In the genomic region with DNA sequence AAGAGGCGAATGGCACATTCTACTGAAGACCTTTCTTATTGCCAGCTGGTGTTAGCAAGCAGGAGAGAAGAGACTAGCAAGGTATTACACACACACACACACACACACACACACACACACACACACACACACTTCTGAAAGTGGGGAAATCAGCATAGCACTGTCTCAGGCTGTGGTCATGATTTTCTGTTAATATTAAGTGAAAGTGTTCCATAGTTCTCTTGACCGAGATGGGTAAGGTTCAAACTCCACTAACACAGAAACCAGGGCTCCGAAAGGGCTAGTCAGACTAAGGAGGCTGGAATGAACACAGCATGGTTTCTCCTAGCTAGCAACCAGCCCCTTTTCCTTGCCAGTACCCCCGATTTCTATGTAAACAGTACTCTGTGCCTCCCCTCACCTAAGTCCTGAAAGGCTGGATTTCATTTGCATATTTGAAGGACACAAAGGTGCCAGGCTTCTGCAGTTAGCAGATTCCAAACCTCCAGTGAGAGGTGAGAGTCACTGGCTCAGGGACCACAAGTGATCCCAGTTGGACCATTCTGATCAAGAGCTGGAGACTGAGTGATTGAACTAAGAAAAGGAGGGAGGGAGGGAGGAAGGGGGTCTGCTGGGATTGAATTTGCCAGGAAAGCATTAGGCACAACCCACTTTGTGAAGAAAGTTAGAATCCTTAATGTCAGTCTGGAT, we compare ENCODE assay signal across 17 mouse cellular contexts.
DNase-seq lines count a peak whose midpoint lies in the region; ATAC-seq and TF ChIP-seq lines count a peak whose summit lies in the region.
"Had no signal": no experiment of that assay in that cellular context is flagged by ENCODE, and none has a peak within 500 bp of the region (broad histone marks: within the 10 kb centered on the region; RNA-seq: fewer than 3 reads in every experiment).

No protein-coding gene starts in this region.

- no peak for ATAC-seq in midbrain, embryonic 11.5 days (ENCODE audit: low FRiP score)
- ATAC-seq in kidney, postnatal 0 days (replicated peaks; ENCODE audit: low FRiP score, low read depth): peak; percentile 89
- peak; percentile 66; the same call in 1 of the 2 replicates for ATAC-seq in liver, embryonic 13.5 days (ENCODE audit: low read depth)
- no peak for ATAC-seq in megakaryocyte-erythroid progenitor cell, adult 5-6 weeks (replicated peaks; ENCODE audit: low FRiP score, low TSS enrichment, poor library complexity, severe bottlenecking)

- no peak overlapping the region for H3K27ac ChIP-seq in midbrain, embryonic 11.5 days (ENCODE audit: low read depth, low read length)
- no peak overlapping the region for H3K27ac ChIP-seq in midbrain, embryonic 10.5 days (replicated peaks)
- H3K27ac ChIP-seq in kidney, postnatal 0 days: peak overlapping the region; percentile 77
- H3K27ac ChIP-seq in liver, embryonic 13.5 days: no peak overlapping the region; the same call in 1 of the 2 replicates
- H3K27ac ChIP-seq: embryonic facial prominence, embryonic 13.5 days; hindbrain, embryonic 12.5 days; midbrain, embryonic 12.5 days; neural tube, embryonic 13.5 days; stomach, embryonic 15.5 days had no signal

- H3K4me3 ChIP-seq in midbrain, embryonic 11.5 days (ENCODE audit: low read depth, low read length): no peak overlapping the region
- no peak overlapping the region for H3K4me3 ChIP-seq in midbrain, embryonic 10.5 days
- H3K4me3 ChIP-seq in kidney, postnatal 0 days (replicated peaks; ENCODE audit: low read depth, low read length): no peak overlapping the region
- no peak overlapping the region for H3K4me3 ChIP-seq in liver, embryonic 13.5 days (replicated peaks)
- H3K4me3 ChIP-seq: embryonic facial prominence, embryonic 13.5 days; hindbrain, embryonic 12.5 days; midbrain, embryonic 12.5 days; neural tube, embryonic 13.5 days; stomach, embryonic 15.5 days had no signal

- peak; percentile 56 for DNase-seq in midbrain, embryonic 11.5 days (ENCODE audit: low spot score, missing footprints)
- no peak for DNase-seq in midbrain, embryonic 10.5 days (ENCODE audit: low spot score)
- no peak for DNase-seq in kidney, postnatal 0 days (ENCODE audit: low spot score)
- no peak for DNase-seq in liver, embryonic 13.5 days
- no peak for DNase-seq in cerebellum, adult 8-10 months
- DNase-seq in thymus, postnatal 4 days: no peak
- DNase-seq: adrenal gland, postnatal 36 days; cerebellum, adult 9-11 months; gastrocnemius, postnatal 10 days; lung, adult 18-20 months; thymus, postnatal 14 days had no signal

- WGBS in midbrain, embryonic 11.5 days: 78% methylated on average over 4 of the region's 4 CpGs
- WGBS in midbrain, embryonic 10.5 days: 73% methylated on average over 4 of the region's 4 CpGs
- WGBS in kidney, postnatal 0 days: 73% methylated on average over 4 of the region's 4 CpGs
- WGBS in liver, embryonic 13.5 days (ENCODE audit: insufficient replicate concordance): 53% methylated on average over 4 of the region's 4 CpGs

- no peak overlapping the region for H3K4me2 ChIP-seq in midbrain, embryonic 11.5 days
- no peak overlapping the region for H3K4me2 ChIP-seq in kidney, postnatal 0 days (ENCODE audit: low read length)
- H3K4me2 ChIP-seq in liver, embryonic 13.5 days: no peak overlapping the region
- H3K4me2 ChIP-seq: embryonic facial prominence, embryonic 13.5 days; hindbrain, embryonic 12.5 days; midbrain, embryonic 12.5 days; neural tube, embryonic 13.5 days; stomach, embryonic 15.5 days had no signal

- no peak for TF ChIP-seq CTCF in kidney, postnatal 0 days (IDR thresholded peaks at IDR 0.05; ENCODE audit: low read depth)

- H3K36me3 ChIP-seq in midbrain, embryonic 11.5 days (ENCODE audit: control insufficient read depth, insufficient read depth, low read length): no peaks in the 10 kb centered on the region
- no peaks in the 10 kb centered on the region for H3K36me3 ChIP-seq in midbrain, embryonic 10.5 days
- H3K36me3 ChIP-seq in kidney, postnatal 0 days (ENCODE audit: insufficient read depth, low read length): no peaks in the 10 kb centered on the region
- no peaks in the 10 kb centered on the region for H3K36me3 ChIP-seq in liver, embryonic 13.5 days
- H3K36me3 ChIP-seq: embryonic facial prominence, embryonic 13.5 days; hindbrain, embryonic 12.5 days; midbrain, embryonic 12.5 days; neural tube, embryonic 13.5 days; stomach, embryonic 15.5 days had no signal

- H3K9ac ChIP-seq in midbrain, embryonic 11.5 days (ENCODE audit: low read length): no peak overlapping the region
- H3K9ac ChIP-seq in kidney, postnatal 0 days (ENCODE audit: low read depth, low read length): no peak overlapping the region
- no peak overlapping the region for H3K9ac ChIP-seq in liver, embryonic 13.5 days
- H3K9ac ChIP-seq: embryonic facial prominence, embryonic 13.5 days; hindbrain, embryonic 12.5 days; midbrain, embryonic 12.5 days; neural tube, embryonic 13.5 days; stomach, embryonic 15.5 days had no signal

- no peaks in the 10 kb centered on the region for H3K4me1 ChIP-seq in midbrain, embryonic 11.5 days (ENCODE audit: control insufficient read depth, insufficient read depth, low read length)
- H3K4me1 ChIP-seq in midbrain, embryonic 10.5 days: peaks cover 14% of the 10 kb centered on the region
- H3K4me1 ChIP-seq in kidney, postnatal 0 days (replicated peaks; ENCODE audit: insufficient read depth, low read length): no peaks in the 10 kb centered on the region; the same call in 1 of the 2 replicates
- H3K4me1 ChIP-seq in liver, embryonic 13.5 days (replicated peaks): peaks cover 4% of the 10 kb centered on the region; the same call in 1 of the 2 replicates
- H3K4me1 ChIP-seq: hindbrain, embryonic 12.5 days; midbrain, embryonic 12.5 days; neural tube, embryonic 13.5 days; stomach, embryonic 15.5 days had no signal

- no peaks in the 10 kb centered on the region for H3K27me3 ChIP-seq in midbrain, embryonic 11.5 days (ENCODE audit: control insufficient read depth, insufficient read depth, low read length)
- H3K27me3 ChIP-seq in midbrain, embryonic 10.5 days (ENCODE audit: low read depth, poor library complexity, severe bottlenecking): no peaks in the 10 kb centered on the region
- H3K27me3 ChIP-seq in kidney, postnatal 0 days (ENCODE audit: insufficient read depth, low read length): no peaks in the 10 kb centered on the region
- no peaks in the 10 kb centered on the region for H3K27me3 ChIP-seq in liver, embryonic 13.5 days
- H3K27me3 ChIP-seq: embryonic facial prominence, embryonic 13.5 days; hindbrain, embryonic 12.5 days; midbrain, embryonic 12.5 days; neural tube, embryonic 13.5 days; stomach, embryonic 15.5 days had no signal

- H3K9me3 ChIP-seq in midbrain, embryonic 11.5 days (ENCODE audit: control insufficient read depth, low read length): no peaks in the 10 kb centered on the region
- no peaks in the 10 kb centered on the region for H3K9me3 ChIP-seq in midbrain, embryonic 10.5 days (replicated peaks)
- H3K9me3 ChIP-seq in kidney, postnatal 0 days (replicated peaks; ENCODE audit: low read length): no peaks in the 10 kb centered on the region
- no peaks in the 10 kb centered on the region for H3K9me3 ChIP-seq in liver, embryonic 13.5 days (replicated peaks)
- H3K9me3 ChIP-seq: embryonic facial prominence, embryonic 13.5 days; hindbrain, embryonic 12.5 days; midbrain, embryonic 12.5 days; neural tube, embryonic 13.5 days; stomach, embryonic 15.5 days had no signal

Comparison
In these comparisons a context has a peak if more than half of its experiments do, and no peak if none do; other contexts are left out.
1. ATAC-seq: peak in kidney, postnatal 0 days (single experiment) and liver, embryonic 13.5 days (single experiment); none in midbrain, embryonic 11.5 days (single experiment) and megakaryocyte-erythroid progenitor cell, adult 5-6 weeks (single experiment).